Mouse (Mus musculus): ENCODE data around the gene Chga. TPM values are rescaled to one million over a fixed set of nuclear protein-coding genes. Genes with fewer than 3 reads are reported as not detected.

Chga gene
- polyA plus RNA-seq, 2 experiments: 0.44 to 0.45 TPM

- no peak overlapping the region for H3K4me3 ChIP-seq (replicated peaks; ENCODE audit: low read length)
- no peaks in the 10 kb centered on the region for H3K36me3 ChIP-seq (ENCODE audit: control insufficient read depth, insufficient read depth, low read length)
- no peak overlapping the region for H3K9ac ChIP-seq (ENCODE audit: low read depth, low read length, severe bottlenecking)
- H3K4me2 ChIP-seq (replicated peaks; ENCODE audit: low read depth, low read length, severe bottlenecking): no peak overlapping the region
- no peaks in the 10 kb centered on the region for H3K27me3 ChIP-seq (ENCODE audit: control insufficient read depth, insufficient read depth, low read length)
- no peak overlapping the region for H3K27ac ChIP-seq (replicated peaks; ENCODE audit: low read depth, low read length)
- 92% methylated on average over 1 of the region's 1 CpGs for WGBS
- DNase-seq (ENCODE audit: low spot score) (no peak), ATAC-seq (ENCODE audit: low FRiP score, low read depth) (no peak)
- H3K4me1 ChIP-seq (ENCODE audit: control insufficient read depth, insufficient read depth, low read length): peaks cover 8% of the 10 kb centered on the region
- TF ChIP-seq POLR2A (IDR thresholded peaks at IDR 0.05; ENCODE audit: borderline replicate concordance, extremely low read depth, insufficient read depth, insufficient read length): no peak
- H3K9me3 ChIP-seq (ENCODE audit: control insufficient read depth, low read length): no peaks in the 10 kb centered on the region
Measured at GRCm38 (mm10) chr12:102612431-102612830, 57.7 kb downstream of the Chga start.

GRCm38 (mm10) chr12:102613411-102613810 lies 58.6 kb downstream of the Chga start:
- H3K9me3 ChIP-seq (ENCODE audit: control insufficient read depth, low read length): no peaks in the 10 kb centered on the region
- no peak overlapping the region for H3K4me2 ChIP-seq (replicated peaks; ENCODE audit: low read depth, low read length, severe bottlenecking)
- no peaks in the 10 kb centered on the region for H3K27me3 ChIP-seq (ENCODE audit: control insufficient read depth, insufficient read depth, low read length)
- peaks cover 17% of the 10 kb centered on the region for H3K4me1 ChIP-seq (ENCODE audit: control insufficient read depth, insufficient read depth, low read length)
- no peak overlapping the region for H3K4me3 ChIP-seq (replicated peaks; ENCODE audit: low read length)
- no peak overlapping the region for H3K27ac ChIP-seq (replicated peaks; ENCODE audit: low read depth, low read length)
- 84% methylated on average over 4 of the region's 4 CpGs for WGBS
- no peak for DNase-seq (ENCODE audit: low spot score)
- no peak overlapping the region for H3K9ac ChIP-seq (ENCODE audit: low read depth, low read length, severe bottlenecking)
- ATAC-seq (ENCODE audit: low FRiP score, low read depth): no peak
- no peak for TF ChIP-seq POLR2A (IDR thresholded peaks at IDR 0.05; ENCODE audit: borderline replicate concordance, extremely low read depth, insufficient read depth, insufficient read length)
- no peaks in the 10 kb centered on the region for H3K36me3 ChIP-seq (ENCODE audit: control insufficient read depth, insufficient read depth, low read length)

Other genes starting within 250 kb of the Chga start
- gene Lgmn, start 115.2 kb upstream of the Chga start, polyA plus RNA-seq (2012; rRNA removed): 78.7 and 88.4 TPM in 2 replicates
- 105 and 106 TPM in 2 replicates for gene Lgmn, start 115.2 kb upstream of the Chga start, polyA plus RNA-seq (2014; fragmentation: Nextera tagmentation; extraction: Ambion mirVana)
- gene Golga5, start 85.8 kb upstream of the Chga start, polyA plus RNA-seq (2012; rRNA removed): 26.6 and 34.9 TPM in 2 replicates
- gene Golga5, start 85.8 kb upstream of the Chga start, polyA plus RNA-seq (2014; fragmentation: Nextera tagmentation; extraction: Ambion mirVana): 41.6 and 42.3 TPM in 2 replicates
- 10.3 and 12.3 TPM in 2 replicates for gene Itpk1, start 150.0 kb downstream of the Chga start, polyA plus RNA-seq (2012; rRNA removed)
- 8.3 and 9.1 TPM in 2 replicates for gene Itpk1, start 150.0 kb downstream of the Chga start, polyA plus RNA-seq (2014; fragmentation: Nextera tagmentation; extraction: Ambion mirVana)
- gene Moap1, start 188.7 kb downstream of the Chga start, polyA plus RNA-seq (2012; rRNA removed): 1.9 and 2.2 TPM in 2 replicates
- gene Moap1, start 188.7 kb downstream of the Chga start, polyA plus RNA-seq (2014; fragmentation: Nextera tagmentation; extraction: Ambion mirVana): 17.6 and 21.9 TPM in 2 replicates
- gene Tmem251, start 188.8 kb downstream of the Chga start, polyA plus RNA-seq (2012; rRNA removed): 3.4 and 3.6 TPM in 2 replicates
- gene Tmem251, start 188.8 kb downstream of the Chga start, polyA plus RNA-seq (2014; fragmentation: Nextera tagmentation; extraction: Ambion mirVana): 10.9 and 11.2 TPM in 2 replicates
- not detected in 2 replicates for gene Gm28051, start 202.8 kb downstream of the Chga start, polyA plus RNA-seq (2012; rRNA removed)
- gene Gm28051, start 202.8 kb downstream of the Chga start, polyA plus RNA-seq (2014; fragmentation: Nextera tagmentation; extraction: Ambion mirVana): not detected in 2 replicates
- 11.0 and 16.9 TPM in 2 replicates for gene Gon7, start 202.8 kb downstream of the Chga start, polyA plus RNA-seq (2012; rRNA removed)
- gene Gon7, start 202.8 kb downstream of the Chga start, polyA plus RNA-seq (2014; fragmentation: Nextera tagmentation; extraction: Ambion mirVana): 17.7 and 21.7 TPM in 2 replicates
- 36.5 and 39.9 TPM in 2 replicates for gene Ubr7, start 203.0 kb downstream of the Chga start, polyA plus RNA-seq (2012; rRNA removed)
- gene Ubr7, start 203.0 kb downstream of the Chga start, polyA plus RNA-seq (2014; fragmentation: Nextera tagmentation; extraction: Ambion mirVana): 48.0 and 48.2 TPM in 2 replicates
- gene Gm20604, start 203.7 kb downstream of the Chga start, polyA plus RNA-seq (2012; rRNA removed): 16.1 and 20.4 TPM in 2 replicates
- 23.1 and 27.1 TPM in 2 replicates for gene Gm20604, start 203.7 kb downstream of the Chga start, polyA plus RNA-seq (2014; fragmentation: Nextera tagmentation; extraction: Ambion mirVana)